Mouse (Mus musculus) liver, adult 2 months (tissue): Measurements from ENCODE around the gene P2rx5. TPM values are rescaled to one million over a fixed set of nuclear protein-coding genes. Genes with fewer than 3 reads are reported as not detected.

Experiments used
- DNase-seq: peaks from one replicate; pipeline ENCODE4 v3.0.0-alpha.2; 2011; ENCODE audit warnings: low read depth, low spot score; ENCODE audit errors: extremely low read depth
- H3K27ac ChIP-seq: fragments of 200-500 bp; replicated peaks from 2 replicates; pipeline ENCODE4 v1.5.1; 2012; ENCODE audit warnings: low read depth, mild to moderate bottlenecking, control low read depth, inconsistent platforms, low read length; ENCODE audit not compliant: insufficient read depth
- H3K27me3 ChIP-seq: fragments of 200-500 bp; 2 replicates; pipeline ENCODE4 v1.6.1; 2012; ENCODE audit warnings: mild to moderate bottlenecking, moderate library complexity, low read length, inconsistent platforms; ENCODE audit not compliant: control insufficient read depth, insufficient read depth
- H3K36me3 ChIP-seq: fragments of 200-500 bp; 2 replicates; pipeline ENCODE4 v1.6.1; 2012; ENCODE audit warnings: low read length, inconsistent platforms; ENCODE audit not compliant: control insufficient read depth, insufficient read depth
- H3K4me1 ChIP-seq: fragments of 200-500 bp; 2 replicates; pipeline ENCODE4 v1.6.1; 2011; ENCODE audit warnings: low read length; ENCODE audit not compliant: control insufficient read depth, insufficient read depth
- H3K4me3 ChIP-seq: fragments of 200-500 bp; 2 replicates; pipeline ENCODE4 v1.5.1; 2011; ENCODE audit warnings: low read depth, mild to moderate bottlenecking, control low read depth, low read length, moderate library complexity; ENCODE audit not compliant: insufficient read depth
- H3K79me2 ChIP-seq: fragments of 200-500 bp; 2 replicates; pipeline ENCODE4 v1.6.1; 2012; ENCODE audit warnings: inconsistent platforms, mild to moderate bottlenecking, low read length, moderate library complexity; ENCODE audit not compliant: control insufficient read depth, insufficient read depth
- H3K9ac ChIP-seq: fragments of 200-500 bp; 2 replicates; pipeline ENCODE4 v1.6.1; 2012; ENCODE audit warnings: low read depth, mild to moderate bottlenecking, control low read depth, inconsistent platforms, low read length
- CTCF ChIP-seq: fragments of 200-500 bp; IDR thresholded peaks from 2 replicates; pipeline ENCODE4 v1.5.1; 2011; ENCODE audit warnings: low read depth, low read length, control low read depth
- POLR2A ChIP-seq: fragments of 200-500 bp; IDR thresholded peaks from 2 replicates; pipeline ENCODE4 v1.6.1; 2011; ENCODE audit warnings: low read length, control low read depth; ENCODE audit not compliant: insufficient read depth; ENCODE audit errors: extremely low read depth
- WGBS: fragments of 180-500 bp; shearing (Covaris S2); methylation state at CpG from one replicate; pipeline ENCODE4 v1.1.7; 2018; 5-methylcytosine and 5-hydroxymethylcytosine counted together
- polyA plus RNA-seq: library from polyadenylated mRNA; depleted of rRNA; stranded (reverse); fragments of >200 nt; gene quantifications from 2 replicates; pipeline ENCODE4 v1.2.3, GENCODE M21; 2012; rRNA removed
- total RNA-seq: library from RNA; depleted of rRNA; stranded (reverse); fragments of >200 nt; gene quantifications from 2 replicates; pipeline ENCODE4 v1.2.3, GENCODE M21; 2014; rRNA removed

Gene P2rx5
- total and polyA plus RNA-seq, 2 experiments = 0.06 to 0.09 TPM

GRCm38 (mm10) chr11:73219671-73220070 is 59.5 kb downstream of the P2rx5 start:
- Histone ChIP-seq H3K36me3 (peaks cover 59% of the 10 kb centered on the region), H3K4me1 (peaks cover 3% of the 10 kb centered on the region; the same call in 1 of the 2 replicates), H3K79me2 (no peaks in the 10 kb centered on the region), H3K27me3 (no peaks in the 10 kb centered on the region), H3K4me3 (no peak overlapping the region), H3K9ac (no peak overlapping the region), H3K27ac (no peak overlapping the region)
- TF ChIP-seq CTCF (peak; percentile 32; the same call in 1 of the 2 replicates), POLR2A (no peak)
- WGBS = 67% methylated on average over 2 of the region's 2 CpGs
- DNase-seq = no peak

DNA sequence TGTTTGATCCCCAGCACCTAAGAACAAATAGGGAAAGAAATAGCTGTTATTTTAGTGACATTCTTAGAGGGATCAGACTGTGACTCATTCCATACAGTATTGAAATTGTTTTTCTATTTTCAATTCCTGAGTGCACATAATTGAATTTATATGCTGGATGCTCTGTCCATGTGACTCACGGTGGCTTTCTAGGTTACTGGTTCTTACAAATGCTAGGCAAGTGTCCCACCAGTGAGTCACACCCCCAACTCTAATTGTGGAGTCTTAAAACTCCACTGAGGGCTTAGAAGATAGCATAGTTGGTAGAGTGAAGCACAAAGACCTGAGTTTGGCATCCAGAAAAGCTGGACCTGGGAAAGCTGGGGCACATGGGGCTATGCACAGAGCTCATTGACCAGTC is 60.4 kb downstream of the P2rx5 start:
- peaks cover 3% of the 10 kb centered on the region; the same call in 1 of the 2 replicates for H3K4me1 ChIP-seq
- H3K27ac ChIP-seq = no peak overlapping the region
- TF ChIP-seq POLR2A = no peak
- TF ChIP-seq CTCF = no peak
- peaks cover 56% of the 10 kb centered on the region for H3K36me3 ChIP-seq
- H3K4me3 ChIP-seq = no peak overlapping the region
- H3K79me2 ChIP-seq = no peaks in the 10 kb centered on the region
- H3K27me3 ChIP-seq = no peaks in the 10 kb centered on the region
- no peak for DNase-seq
- H3K9ac ChIP-seq = no peak overlapping the region
- 91% methylated on average over 1 of the region's 1 CpGs for WGBS

Other genes with a start within 250 kb of the P2rx5 start
- gene Atp2a3, start 199.3 kb upstream of the P2rx5 start, total RNA-seq = 0.46 and 1.3 TPM in 2 replicates
- 1.8 and 2.8 TPM in 2 replicates for gene Atp2a3, start 199.3 kb upstream of the P2rx5 start, polyA plus RNA-seq
- 0.28 and 0.34 TPM in 2 replicates for gene P2rx1, start 161.3 kb upstream of the P2rx5 start, total RNA-seq
- gene P2rx1, start 161.3 kb upstream of the P2rx5 start, polyA plus RNA-seq = 0.11 and 0.12 TPM in 2 replicates
- 0.28 and 0.54 TPM in 2 replicates for gene Camkk1, start 141.4 kb upstream of the P2rx5 start, total RNA-seq
- 0.12 and 0.24 TPM in 2 replicates for gene Camkk1, start 141.4 kb upstream of the P2rx5 start, polyA plus RNA-seq
- 3.7 and 3.8 TPM in 2 replicates for gene Ncbp3, start 112.6 kb upstream of the P2rx5 start, total RNA-seq
- gene Ncbp3, start 112.6 kb upstream of the P2rx5 start, polyA plus RNA-seq = 1.3 TPM in 2 replicates
- gene Itgae, start 69.8 kb upstream of the P2rx5 start, total RNA-seq = 0.18 and 0.27 TPM in 2 replicates
- gene Itgae, start 69.8 kb upstream of the P2rx5 start, polyA plus RNA-seq = 0.17 and 0.19 TPM in 2 replicates
- 0.55 and 0.60 TPM in 2 replicates for gene Haspin, start 22.1 kb upstream of the P2rx5 start, total RNA-seq
- gene Haspin, start 22.1 kb upstream of the P2rx5 start, polyA plus RNA-seq = 0.12 and 0.26 TPM in 2 replicates
- gene Emc6, start 16.6 kb downstream of the P2rx5 start, total RNA-seq = 80.9 and 90.9 TPM in 2 replicates
- gene Emc6, start 16.6 kb downstream of the P2rx5 start, polyA plus RNA-seq = 63.8 and 74.6 TPM in 2 replicates
- gene Tax1bp3, start 16.7 kb downstream of the P2rx5 start, total RNA-seq = 11.5 and 13.2 TPM in 2 replicates
- 16.6 and 19.4 TPM in 2 replicates for gene Tax1bp3, start 16.7 kb downstream of the P2rx5 start, polyA plus RNA-seq
- gene Ctns, start 38.6 kb downstream of the P2rx5 start, total RNA-seq = 11.5 and 15.6 TPM in 2 replicates
- gene Ctns, start 38.6 kb downstream of the P2rx5 start, polyA plus RNA-seq = 13.1 and 16.6 TPM in 2 replicates
- gene Shpk, start 39.0 kb downstream of the P2rx5 start, total RNA-seq = 38.3 and 38.6 TPM in 2 replicates
- 43.5 and 44.5 TPM in 2 replicates for gene Shpk, start 39.0 kb downstream of the P2rx5 start, polyA plus RNA-seq
- gene Trpv1, start 73.9 kb downstream of the P2rx5 start, total RNA-seq = 0.18 and 0.20 TPM in 2 replicates
- gene Trpv1, start 73.9 kb downstream of the P2rx5 start, polyA plus RNA-seq = 0.06 and 0.28 TPM in 2 replicates
- under 0.01 TPM in 2 replicates for gene Trpv3, start 107.0 kb downstream of the P2rx5 start, total RNA-seq
- gene Trpv3, start 107.0 kb downstream of the P2rx5 start, polyA plus RNA-seq = 0.01 TPM in 2 replicates
- gene Aspa, start 169.2 kb downstream of the P2rx5 start, total RNA-seq = 32.8 and 40.2 TPM in 2 replicates
- gene Aspa, start 169.2 kb downstream of the P2rx5 start, polyA plus RNA-seq = 3.2 and 4.2 TPM in 2 replicates
- gene Gm49340, start 169.3 kb downstream of the P2rx5 start, total RNA-seq = 0.18 and 0.27 TPM in 2 replicates
- gene Gm49340, start 169.3 kb downstream of the P2rx5 start, polyA plus RNA-seq = 0.23 TPM in 1 of 2 replicates, not detected in the other
- 5.1 and 5.9 TPM in 2 replicates for gene Spata22, start 169.3 kb downstream of the P2rx5 start, total RNA-seq
- 0.73 and 0.94 TPM in 2 replicates for gene Spata22, start 169.3 kb downstream of the P2rx5 start, polyA plus RNA-seq
- 0.13 TPM in 1 of 2 replicates, not detected in the other for gene Olfr20, start 190.4 kb downstream of the P2rx5 start, total RNA-seq
- gene Olfr20, start 190.4 kb downstream of the P2rx5 start, polyA plus RNA-seq = 1.0 and 1.8 TPM in 2 replicates
- not detected in 2 replicates for gene Olfr376, start 210.8 kb downstream of the P2rx5 start, total RNA-seq
- not detected in 2 replicates for gene Olfr376, start 210.8 kb downstream of the P2rx5 start, polyA plus RNA-seq
- gene Olfr1, start 239.2 kb downstream of the P2rx5 start, total RNA-seq = not detected in 2 replicates
- not detected in 2 replicates for gene Olfr1, start 239.2 kb downstream of the P2rx5 start, polyA plus RNA-seq